Comparison of ENCODE assay signal across 26 mouse cellular contexts in genomic region chr5:32693411-32693810, GRCm38 (mm10).
"Had no signal": no experiment of that assay in that cellular context is flagged by ENCODE, and none has a peak within 500 bp of the region (broad histone marks: within the 10 kb centered on the region; RNA-seq: fewer than 3 reads in every experiment).

No protein-coding gene starts in this region.

- ATAC-seq: hindbrain, postnatal 0 days; intestine, embryonic 16.5 days had no signal

- H3K36me3 ChIP-seq: hindbrain, embryonic 13.5 days; hindbrain, embryonic 15.5 days; kidney, embryonic 15.5 days; limb, embryonic 13.5 days; limb, embryonic 15.5 days; liver, embryonic 13.5 days; liver, embryonic 15.5 days had no signal

- H3K27me3 ChIP-seq: hindbrain, embryonic 13.5 days; hindbrain, embryonic 15.5 days; kidney, embryonic 15.5 days; limb, embryonic 13.5 days; limb, embryonic 15.5 days; liver, embryonic 13.5 days; liver, embryonic 15.5 days had no signal

- H3K9ac ChIP-seq: hindbrain, embryonic 13.5 days; hindbrain, embryonic 15.5 days; kidney, embryonic 15.5 days; limb, embryonic 13.5 days; limb, embryonic 15.5 days; liver, embryonic 13.5 days; liver, embryonic 15.5 days had no signal

- H3K4me2 ChIP-seq: heart, embryonic 11.5 days; hindbrain, embryonic 13.5 days; hindbrain, embryonic 15.5 days; kidney, embryonic 15.5 days; limb, embryonic 13.5 days; limb, embryonic 15.5 days; liver, embryonic 13.5 days; liver, embryonic 15.5 days had no signal

- H3K4me1 ChIP-seq: hindbrain, embryonic 13.5 days; hindbrain, embryonic 15.5 days; kidney, embryonic 15.5 days; limb, embryonic 13.5 days; limb, embryonic 15.5 days; liver, embryonic 13.5 days had no signal

- DNase-seq: gastrocnemius, adult 2 months; gastrocnemius, postnatal 10 days; gastrocnemius, postnatal 25 days; heart, adult 11 months; heart, adult 2 months; heart, postnatal 10 days; heart, postnatal 36 days; kidney, adult 11 months; kidney, adult 2 months; kidney, adult 9 months; kidney, postnatal 14 days; kidney, postnatal 36 days; layer of hippocampus, adult 9-11 months; layer of hippocampus, postnatal 36 days; left cerebral cortex, postnatal 4 days; liver, embryonic 13.5 days had no signal

- H3K27ac ChIP-seq: gastrocnemius, adult 2 months; heart, adult 2 months; hindbrain, embryonic 13.5 days; hindbrain, embryonic 15.5 days; hindbrain, postnatal 0 days; kidney, embryonic 15.5 days; kidney, postnatal 0 days; limb, embryonic 13.5 days; limb, embryonic 15.5 days; liver, embryonic 13.5 days; liver, embryonic 15.5 days had no signal

- H3K4me3 ChIP-seq: gastrocnemius, adult 2 months; heart, adult 2 months; hindbrain, embryonic 13.5 days; hindbrain, embryonic 15.5 days; kidney, embryonic 15.5 days; limb, embryonic 13.5 days; limb, embryonic 15.5 days; liver, embryonic 13.5 days; liver, embryonic 15.5 days had no signal

- H3K9me3 ChIP-seq: hindbrain, embryonic 13.5 days; hindbrain, embryonic 15.5 days; kidney, embryonic 15.5 days; limb, embryonic 13.5 days; limb, embryonic 15.5 days; liver, embryonic 13.5 days; liver, embryonic 15.5 days had no signal
